Mouse (Mus musculus) left cerebral cortex, adult 18-20 months (tissue): ENCODE measurements around the gene Lrp2. TPM values are rescaled to one million over a fixed set of nuclear protein-coding genes. Genes with fewer than 3 reads are reported as not detected.
A peak's percentile ranks its signal among the peaks of the same experiment; 100 is the strongest.

Source experiments
- DNase-seq, 2 experiments: peaks; one replicate each; pipeline ENCODE4 v3.0.0; 2021 to 2022; ENCODE audit warnings: low spot score in 2 of 2, mixed read lengths in 1 of 2
- total RNA-seq, 2 experiments: library from RNA; stranded (reverse); gene quantifications; 2 replicates each; pipeline ENCODE4 v1.2.3; 2021

The Lrp2 gene
- total RNA-seq, 2 experiments from 2014 or later = 0.02 to 0.12 TPM

GRCm38 (mm10) chr2:69530691-69531527 lies 55.0 kb downstream of the Lrp2 start:
- no peak for DNase-seq

- DNase-seq = no peak
These were observed 55.7 kb downstream of the Lrp2 start for GRCm38 (mm10) chr2:69530126-69530525.

GRCm38 (mm10) chr2:69520273-69520672 lies 65.6 kb downstream of the Lrp2 start:
- DNase-seq = no peak

GRCm38 (mm10) chr2:69518307-69518706 lies 67.6 kb downstream of the Lrp2 start:
- no peak for DNase-seq

- no peak for DNase-seq
These were observed 74.1 kb downstream of the Lrp2 start for GRCm38 (mm10) chr2:69511766-69512165.

GRCm38 (mm10) chr2:69500357-69500756 lies 85.5 kb downstream of the Lrp2 start:
- DNase-seq = no peak

- peak; percentile 6 to 14 for DNase-seq
These were observed 92.7 kb downstream of the Lrp2 start for GRCm38 (mm10) chr2:69493130-69493529.

GRCm38 (mm10) chr2:69480965-69481364 lies 104.9 kb downstream of the Lrp2 start:
- no peak for DNase-seq

- no peak for DNase-seq
These were observed 106.0 kb downstream of the Lrp2 start for GRCm38 (mm10) chr2:69479859-69480258.

- DNase-seq = no peak
These were observed 109.0 kb downstream of the Lrp2 start for GRCm38 (mm10) chr2:69476901-69477300.

- no peak for DNase-seq
These were observed 110.7 kb downstream of the Lrp2 start for GRCm38 (mm10) chr2:69475177-69475576.

- no peak for DNase-seq
These were observed 114.0 kb downstream of the Lrp2 start for GRCm38 (mm10) chr2:69471837-69472236.

- no peak for DNase-seq
These were observed 122.3 kb downstream of the Lrp2 start for GRCm38 (mm10) chr2:69463609-69464008.

- DNase-seq = no peak
These were observed 126.4 kb downstream of the Lrp2 start for GRCm38 (mm10) chr2:69459481-69459880.

- DNase-seq = no peak
These were observed 134.7 kb downstream of the Lrp2 start for GRCm38 (mm10) chr2:69451128-69451527.

GRCm38 (mm10) chr2:69448581-69448980 lies 137.3 kb downstream of the Lrp2 start:
- no peak for DNase-seq

GRCm38 (mm10) chr2:69445896-69446472 lies 139.9 kb downstream of the Lrp2 start:
- peak in 1 of 2 experiments; percentile 6 for DNase-seq

GRCm38 (mm10) chr2:69441656-69442055 lies 144.2 kb downstream of the Lrp2 start:
- DNase-seq = no peak

GRCm38 (mm10) chr2:69428116-69428515 lies 157.7 kb downstream of the Lrp2 start:
- DNase-seq = peak; percentile 65 to 82

GRCm38 (mm10) chr2:69427141-69427540 lies 158.7 kb downstream of the Lrp2 start:
- DNase-seq = no peak

- no peak for DNase-seq
These were observed 159.8 kb downstream of the Lrp2 start for GRCm38 (mm10) chr2:69426081-69426480.

- no peak for DNase-seq
These were observed 161.0 kb downstream of the Lrp2 start for GRCm38 (mm10) chr2:69424829-69425228.
